Mouse (Mus musculus) activated CD4-positive, CD25-positive, alpha-beta regulatory T cell, adult 4 months (primary cell): ENCODE measurements at regions not wholly inside any gene's neighbourhood (a gene's known extent, or its start where the extent isn't known, plus 50 kb on each side); places are given as distances from the start of the nearest gene placed in this dataset.

ENCODE experiments used
- ATAC-seq: one replicate; pipeline ENCODE4 v1.8.0; 2017

- peak; percentile 100 for ATAC-seq
Measured at GRCm38 (mm10) chr3:60320213-60320936, 152.3 kb upstream of the Mbnl1 start.

GRCm38 (mm10) chr3:60323514-60323913 lies 149.1 kb upstream of the Mbnl1 start:
- ATAC-seq = no peak

GRCm38 (mm10) chr3:60324416-60324815 lies 148.2 kb upstream of the Mbnl1 start:
- ATAC-seq = no peak

- ATAC-seq = no peak
Measured at GRCm38 (mm10) chr3:60324969-60325368, 147.7 kb upstream of the Mbnl1 start.

GRCm38 (mm10) chr3:60332460-60332859 lies 140.2 kb upstream of the Mbnl1 start:
- ATAC-seq = no peak

GRCm38 (mm10) chr3:60333669-60334068 lies 139.0 kb upstream of the Mbnl1 start:
- no peak for ATAC-seq

GRCm38 (mm10) chr3:60334133-60334532 lies 138.5 kb upstream of the Mbnl1 start:
- no peak for ATAC-seq

GRCm38 (mm10) chr3:60346390-60346789 lies 126.2 kb upstream of the Mbnl1 start:
- no peak for ATAC-seq

GRCm38 (mm10) chr3:60347049-60347448 lies 125.6 kb upstream of the Mbnl1 start:
- ATAC-seq = no peak

GRCm38 (mm10) chr3:60371176-60371965 lies 101.3 kb upstream of the Mbnl1 start:
- no peak for ATAC-seq

GRCm38 (mm10) chr3:60373662-60374061 lies 99.0 kb upstream of the Mbnl1 start:
- ATAC-seq = no peak

- no peak for ATAC-seq
Measured at GRCm38 (mm10) chr3:60388593-60388992, 84.0 kb upstream of the Mbnl1 start.

GRCm38 (mm10) chr3:60389032-60389431 lies 83.6 kb upstream of the Mbnl1 start:
- no peak for ATAC-seq

- no peak for ATAC-seq
Measured at GRCm38 (mm10) chr3:60395299-60395698, 77.3 kb upstream of the Mbnl1 start.

- no peak for ATAC-seq
Measured at GRCm38 (mm10) chr3:60396971-60397370, 75.7 kb upstream of the Mbnl1 start.

GRCm38 (mm10) chr3:60398796-60399195 lies 73.8 kb upstream of the Mbnl1 start:
- no peak for ATAC-seq

- no peak for ATAC-seq
Measured at GRCm38 (mm10) chr3:60402251-60402830, 70.3 kb upstream of the Mbnl1 start.

GRCm38 (mm10) chr3:60407426-60407825 lies 65.2 kb upstream of the Mbnl1 start:
- ATAC-seq = no peak

GRCm38 (mm10) chr3:60407906-60408305 lies 64.7 kb upstream of the Mbnl1 start:
- ATAC-seq = no peak

GRCm38 (mm10) chr3:60408553-60409282 lies 63.9 kb upstream of the Mbnl1 start:
- peak; percentile 49 for ATAC-seq

GRCm38 (mm10) chr3:60409283-60409633 lies 63.4 kb upstream of the Mbnl1 start:
- ATAC-seq = no peak

GRCm38 (mm10) chr3:60411746-60412145 lies 60.9 kb upstream of the Mbnl1 start:
- no peak for ATAC-seq

- ATAC-seq = no peak
Measured at GRCm38 (mm10) chr3:60412206-60412605, 60.4 kb upstream of the Mbnl1 start.
